ENCODE assay signal across 16 mouse cellular contexts in genomic region chr5:146989051-146989450, GRCm38 (mm10).
"Had no signal": no experiment of that assay in that cellular context is flagged by ENCODE, and none has a peak within 500 bp of the region (broad histone marks: within the 10 kb centered on the region; RNA-seq: fewer than 3 reads in every experiment).

No protein-coding gene starts in this region.

- H3K4me1 ChIP-seq: limb, embryonic 15.5 days; liver, embryonic 12.5 days; stomach, embryonic 15.5 days had no signal

- H3K4me3 ChIP-seq: left cerebral cortex, adult 2 months; limb, embryonic 15.5 days; liver, embryonic 12.5 days; megakaryocyte, embryonic 14.5 days; midbrain, embryonic 12.5 days; neural tube, embryonic 13.5 days; stomach, embryonic 15.5 days had no signal

- H3K4me2 ChIP-seq: limb, embryonic 15.5 days; liver, embryonic 12.5 days; lung, embryonic 14.5 days; midbrain, embryonic 12.5 days; neural tube, embryonic 13.5 days; stomach, embryonic 15.5 days had no signal

- DNase-seq: kidney, postnatal 25 days; lung, embryonic 14.5 days; lung, postnatal 10 days; retina, postnatal 1 day; right cerebral cortex, postnatal 4 days; spleen, adult 18-20 months; thymus, postnatal 4 days had no signal

- ATAC-seq: liver, embryonic 12.5 days; midbrain, embryonic 16.5 days had no signal

- H3K9me3 ChIP-seq: limb, embryonic 15.5 days; liver, embryonic 12.5 days; megakaryocyte, embryonic 14.5 days; midbrain, embryonic 12.5 days; neural tube, embryonic 13.5 days; stomach, embryonic 15.5 days had no signal

- H3K27ac ChIP-seq: left cerebral cortex, adult 2 months; limb, embryonic 15.5 days; liver, embryonic 12.5 days; macrophage; midbrain, embryonic 12.5 days; neural tube, embryonic 13.5 days; stomach, embryonic 15.5 days had no signal

- H3K9ac ChIP-seq: limb, embryonic 15.5 days; liver, embryonic 12.5 days; lung, embryonic 14.5 days; midbrain, embryonic 12.5 days; neural tube, embryonic 13.5 days; stomach, embryonic 15.5 days had no signal

- H3K36me3 ChIP-seq: limb, embryonic 15.5 days; liver, embryonic 12.5 days; midbrain, embryonic 12.5 days; neural tube, embryonic 13.5 days; stomach, embryonic 15.5 days had no signal
